Mouse (Mus musculus): Measurements from ENCODE around the gene Gdf15.
A peak's percentile ranks its signal among the peaks of the same experiment; 100 is the strongest.

GRCm38 (mm10) chr8:70629574-70630531, 2.4 kb downstream of the Gdf15 start:
- TF ChIP-seq CTCF (IDR thresholded peaks at IDR 0.05; ENCODE audit: low read depth, low read length), result peak; percentile 100
- TF ChIP-seq POLR2A (IDR thresholded peaks at IDR 0.05; ENCODE audit: insufficient read depth, low read length), result no peak
